Mouse (Mus musculus) spleen, adult 12 weeks (tissue): Measurements from ENCODE around the gene Pfkfb4.

Experiments
- DNase-seq: peaks from one replicate; pipeline ENCODE4 v3.0.0; 2022; ENCODE audit warnings: low spot score

Gene Pfkfb4

DNA sequence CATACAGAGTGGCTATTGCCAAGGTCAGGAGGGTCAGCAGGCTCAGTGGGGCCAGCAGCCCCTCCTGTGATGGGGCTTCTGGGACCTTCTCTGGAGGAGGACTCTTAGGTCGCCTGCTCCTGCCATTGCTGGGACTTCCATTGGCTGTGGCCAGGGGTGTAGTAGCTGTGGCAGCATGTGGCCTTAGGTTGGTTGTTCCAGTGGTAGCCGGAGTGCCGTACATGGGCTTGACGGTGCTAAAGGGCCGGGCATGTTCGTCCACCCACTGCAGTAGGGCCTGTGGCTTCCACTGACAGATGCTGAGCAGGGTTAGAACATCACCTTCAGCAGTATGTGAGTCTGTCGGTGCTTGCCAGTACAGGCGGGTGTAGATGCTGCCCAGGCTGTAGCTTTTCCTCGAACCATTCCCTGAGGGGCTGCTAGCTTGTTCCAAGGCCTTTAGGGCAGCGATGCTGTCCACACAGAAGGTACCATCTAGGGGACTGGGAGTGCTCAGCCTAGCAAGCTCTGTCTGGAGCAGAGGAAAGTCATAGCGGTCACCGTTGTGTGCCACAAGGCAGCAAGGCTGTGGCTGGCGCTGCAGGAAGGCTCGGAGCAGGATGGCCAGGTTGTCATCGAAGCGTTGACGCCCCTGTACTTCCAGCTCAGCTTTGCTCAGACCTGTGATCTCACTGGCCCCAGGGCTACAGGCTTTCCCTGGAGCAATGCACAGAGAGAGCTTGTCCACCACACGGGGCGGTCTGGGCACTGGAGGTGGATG is 66.6 kb downstream of the Pfkfb4 start:
- no peak for DNase-seq

- DNase-seq, result peak; percentile 77
Observed at GRCm38 (mm10) chr9:109059136-109059903, 67.7 kb downstream of the Pfkfb4 start, which contains the start of gene Trex1. Gene Trex1 (minus strand): TSS chr9:109059734.

DNA sequence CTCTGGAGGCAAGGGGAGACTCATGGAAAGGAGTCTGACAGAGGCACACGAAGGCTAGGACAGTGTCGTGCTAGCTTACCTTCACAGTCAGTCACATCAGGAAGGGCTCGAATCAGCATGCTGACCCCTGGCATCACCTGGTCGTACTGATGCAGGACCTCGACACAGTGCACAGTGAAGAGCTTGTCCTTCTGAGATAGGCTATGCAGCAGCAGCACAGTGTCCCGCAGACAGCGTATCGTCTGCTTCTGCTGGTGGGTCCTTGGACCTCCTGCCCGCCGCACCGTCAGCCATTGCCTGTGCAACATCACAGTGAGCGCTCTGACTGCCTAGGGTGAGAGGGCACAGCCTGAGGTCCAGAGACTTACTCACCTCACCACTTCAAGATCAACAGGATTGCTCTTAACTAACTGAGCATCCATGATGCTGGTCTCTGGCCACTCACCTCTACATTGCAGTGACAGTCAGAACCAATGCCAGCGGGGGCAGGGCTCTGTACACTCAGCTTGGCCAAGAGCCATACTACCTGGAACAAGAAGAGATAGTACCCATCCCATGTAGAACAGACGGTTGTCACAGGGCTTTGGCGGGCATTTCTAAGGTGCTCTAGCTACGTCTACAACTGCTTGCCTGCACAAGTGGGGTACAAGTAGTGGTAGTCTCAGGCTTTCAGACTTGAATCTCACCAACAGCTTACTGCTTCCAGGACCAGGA is 68.8 kb downstream of the Pfkfb4 start:
- DNase-seq, result no peak

GRCm38 (mm10) chr9:109060898-109061295 is 69.3 kb downstream of the Pfkfb4 start:
- DNase-seq, result no peak

DNA sequence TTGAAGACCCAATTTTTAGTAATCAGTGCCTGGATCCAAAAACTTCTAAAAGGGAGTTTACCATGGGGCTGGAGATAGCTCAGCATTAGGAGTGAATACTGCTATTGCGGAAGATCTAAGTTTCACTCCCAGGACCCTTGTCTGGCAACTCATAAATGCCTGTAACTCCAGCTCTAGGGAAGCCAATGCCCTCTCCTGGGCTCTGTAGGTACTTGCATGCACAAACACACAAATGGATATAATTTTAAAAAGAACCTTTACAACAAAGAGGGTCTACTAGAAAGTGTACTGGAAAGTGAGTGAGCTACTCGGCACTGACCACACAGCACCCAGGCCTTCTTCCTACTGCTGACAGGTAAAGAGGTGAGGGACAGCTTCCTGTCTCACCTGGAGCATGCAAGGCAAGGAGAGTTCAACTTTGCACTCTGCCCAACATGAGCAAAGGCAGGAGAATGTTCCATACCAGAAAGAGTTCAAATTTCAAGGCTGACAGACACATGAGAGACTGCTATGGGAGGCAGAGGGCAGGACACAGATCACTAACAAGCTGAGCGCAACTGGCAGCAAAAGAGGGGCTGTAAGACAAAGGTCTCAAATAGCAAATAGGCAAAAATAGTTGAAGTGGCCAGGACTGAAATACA is 76.6 kb downstream of the Pfkfb4 start:
- DNase-seq, result no peak

DNA sequence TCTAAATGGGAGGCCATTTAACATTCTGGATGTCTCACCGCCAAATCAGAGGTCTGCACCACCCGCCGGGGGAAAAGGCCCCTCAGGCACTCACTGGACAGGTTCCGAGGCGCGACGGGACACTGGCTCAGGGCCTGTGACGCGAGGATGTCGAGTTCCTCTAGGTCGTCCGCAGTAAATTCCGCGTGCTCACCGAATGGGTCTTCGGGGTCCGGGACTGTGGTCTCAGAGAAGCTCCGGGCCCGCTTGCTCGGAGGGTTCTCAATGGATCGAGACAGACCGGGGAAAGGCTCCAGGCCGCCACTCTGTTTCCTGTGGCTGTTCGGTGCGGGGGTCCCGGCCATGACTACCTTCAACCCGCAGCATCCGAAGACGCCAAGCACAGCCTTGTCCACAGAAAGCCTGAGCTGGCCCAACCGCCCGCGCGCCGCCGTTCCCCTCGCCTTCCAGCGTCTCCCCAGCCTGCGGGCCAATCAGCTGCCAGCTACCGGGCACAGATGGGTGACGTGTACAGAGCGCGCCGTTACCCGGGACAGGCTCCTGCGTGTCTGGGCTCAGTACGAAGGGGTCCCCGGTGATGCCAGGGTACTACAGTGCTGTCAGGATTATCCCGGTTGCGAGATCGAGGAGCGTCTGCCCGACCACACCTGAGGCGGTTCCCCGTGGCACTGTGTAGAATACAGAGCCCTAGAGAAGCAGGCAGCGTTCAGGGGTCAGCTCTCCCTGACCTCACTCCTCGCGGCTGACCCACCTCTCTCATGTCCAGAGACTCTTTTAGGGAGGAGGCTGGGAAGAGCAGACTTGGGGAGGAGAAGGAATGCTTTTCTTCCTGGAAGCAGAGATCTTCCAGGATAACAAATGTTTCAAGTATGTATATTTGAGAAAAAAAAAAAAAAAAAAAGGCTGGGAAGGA is 82.3 kb downstream of the Pfkfb4 start, which contains the start of gene Atrip:
TSS of gene Atrip (minus strand) at position 464 of the 913 bp plus-strand sequence.
- DNase-seq, result peak; percentile 81

- DNase-seq, result no peak
Observed at GRCm38 (mm10) chr9:109080516-109080915, 88.9 kb downstream of the Pfkfb4 start.

DNA sequence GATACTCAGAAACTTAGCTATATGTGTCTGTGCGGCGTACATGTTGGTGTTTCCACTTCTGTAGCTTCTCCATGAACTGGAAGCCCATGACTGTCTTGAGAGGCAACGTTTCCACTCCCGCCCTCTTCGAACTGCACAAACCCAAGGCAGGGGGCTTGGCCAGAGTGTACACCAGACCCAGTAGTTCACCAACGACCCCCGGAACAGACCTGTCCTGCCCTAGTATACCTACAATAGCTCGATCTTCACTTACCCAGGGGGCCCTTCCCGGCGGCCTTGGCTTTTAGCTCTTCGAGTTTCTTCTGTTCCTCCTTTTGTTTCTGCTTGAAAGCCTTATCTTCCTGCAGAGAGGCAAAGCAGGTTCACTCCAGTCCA is 90.2 kb downstream of the Pfkfb4 start:
- no peak for DNase-seq
